Mouse (Mus musculus): Measurements from ENCODE around the gene Srsf3.
"Not testable (repeated sequence)": the region's sequence is repeated elsewhere in the genome, so short reads cannot be mapped to it uniquely, and the experiment has no call there.

The Srsf3 gene

GRCm38 (mm10) chr17:29018292-29018984, 14.0 kb upstream of the Srsf3 start:
- peak; percentile 53 for DNase-seq (ENCODE audit: extremely low read depth, insufficient read length, low spot score)

GRCm38 (mm10) chr17:29019391-29019790, 13.0 kb upstream of the Srsf3 start:
- no peak for DNase-seq (ENCODE audit: extremely low read depth, insufficient read length, low spot score)

GRCm38 (mm10) chr17:29020444-29020843, 12.0 kb upstream of the Srsf3 start:
- no peak for DNase-seq (ENCODE audit: extremely low read depth, insufficient read length, low spot score)

GRCm38 (mm10) chr17:29022230-29022819, 10.1 kb upstream of the Srsf3 start:
- DNase-seq (ENCODE audit: extremely low read depth, insufficient read length, low spot score) = no peak

- no peak for DNase-seq (ENCODE audit: extremely low read depth, insufficient read length, low spot score)
Measured at GRCm38 (mm10) chr17:29023346-29023745, 9.1 kb upstream of the Srsf3 start.

- no peak for DNase-seq (ENCODE audit: extremely low read depth, insufficient read length, low spot score)
Measured at GRCm38 (mm10) chr17:29024047-29024892, 8.2 kb upstream of the Srsf3 start.

- DNase-seq (ENCODE audit: extremely low read depth, insufficient read length, low spot score) = no peak
Measured at GRCm38 (mm10) chr17:29024896-29025565, 7.4 kb upstream of the Srsf3 start.

GRCm38 (mm10) chr17:29026652-29027356, 5.6 kb upstream of the Srsf3 start:
- no peak for DNase-seq (ENCODE audit: extremely low read depth, insufficient read length, low spot score)

GRCm38 (mm10) chr17:29030321-29031034, 1.9 kb upstream of the Srsf3 start:
- DNase-seq (ENCODE audit: extremely low read depth, insufficient read length, low spot score) = peak; percentile 56

- peak; percentile 38 for DNase-seq (ENCODE audit: extremely low read depth, insufficient read length, low spot score)
Measured at GRCm38 (mm10) chr17:29031085-29031711, 1.2 kb upstream of the Srsf3 start.

GRCm38 (mm10) chr17:29031771-29032273, 606 bp upstream of the Srsf3 start:
- no peak for DNase-seq (ENCODE audit: extremely low read depth, insufficient read length, low spot score)

GRCm38 (mm10) chr17:29033569-29034061, 1.2 kb downstream of the Srsf3 start:
- no peak for DNase-seq (ENCODE audit: extremely low read depth, insufficient read length, low spot score)

GRCm38 (mm10) chr17:29034264-29034663, 1.8 kb downstream of the Srsf3 start:
- DNase-seq (ENCODE audit: extremely low read depth, insufficient read length, low spot score) = no peak

- DNase-seq (ENCODE audit: extremely low read depth, insufficient read length, low spot score) = no peak
Measured at GRCm38 (mm10) chr17:29035506-29035905, 3.1 kb downstream of the Srsf3 start.

- DNase-seq (ENCODE audit: extremely low read depth, insufficient read length, low spot score) = no peak
Measured at GRCm38 (mm10) chr17:29039351-29039750, 6.9 kb downstream of the Srsf3 start.

GRCm38 (mm10) chr17:29041632-29042031, 9.2 kb downstream of the Srsf3 start:
- DNase-seq (ENCODE audit: extremely low read depth, insufficient read length, low spot score) = not testable (repeated sequence)

- no peak for DNase-seq (ENCODE audit: extremely low read depth, insufficient read length, low spot score)
Measured at GRCm38 (mm10) chr17:29042569-29042968, 10.1 kb downstream of the Srsf3 start.

- DNase-seq (ENCODE audit: extremely low read depth, insufficient read length, low spot score) = no peak
Measured at GRCm38 (mm10) chr17:29043583-29043982, 11.2 kb downstream of the Srsf3 start.

Measured in 3134 (cell line).